Mouse (Mus musculus) heart, adult 2 months (tissue): ENCODE results near the gene Loxl3.

Experiments used
- CTCF ChIP-seq: fragments of 200-600 bp; IDR thresholded peaks from 2 replicates; pipeline ENCODE4 v1.8.1; 2022; ENCODE audit warnings: antibody characterized with exemption, mild to moderate bottlenecking, moderate library complexity
- EP300 ChIP-seq: fragments of 200-500 bp; IDR thresholded peaks from 2 replicates; pipeline ENCODE4 v1.6.1; 2011; ENCODE audit warnings: low read depth, low read length, control low read depth; ENCODE audit not compliant: insufficient read depth
- POLR2A ChIP-seq: fragments of 200-500 bp; IDR thresholded peaks from 2 replicates; pipeline ENCODE4 v1.6.1; 2011; ENCODE audit warnings: mild to moderate bottlenecking, low read depth, low read length, control low read depth; ENCODE audit not compliant: insufficient read depth

GRCm38 (mm10) chr6:83006114-83006513 is 27.9 kb upstream of the Loxl3 start:
- TF ChIP-seq CTCF (no peak), EP300 (no peak), POLR2A (no peak)
